Mouse (Mus musculus) hindbrain, embryonic 15.5 days (tissue): ENCODE data around the gene Pla2g12b. TPM values are rescaled to one million over a fixed set of nuclear protein-coding genes. Genes with fewer than 3 reads are reported as not detected.

Experiments
- ATAC-seq: fragments of 200-750 bp; cut with Nextera tagmentation; 2 replicates; pipeline ENCODE4 v1.8.0; 2017; ENCODE audit warnings: low read depth, moderate number of reproducible peaks, moderate TSS enrichment; ENCODE audit not compliant: low FRiP score
- H3K27ac ChIP-seq: fragments of 300-500 bp; sonication (generic); replicated peaks from 2 replicates; pipeline ENCODE4 v1.5.1; 2015; ENCODE audit warnings: mild to moderate bottlenecking, inconsistent platforms
- H3K27me3 ChIP-seq: fragments of 300-500 bp; sonication (generic); 2 replicates; pipeline ENCODE4 v1.6.1; 2015; ENCODE audit warnings: control low read depth, inconsistent platforms
- H3K36me3 ChIP-seq: fragments of 300-500 bp; sonication (generic); 2 replicates; pipeline ENCODE4 v1.6.1; 2015; ENCODE audit warnings: control low read depth, inconsistent platforms
- H3K4me1 ChIP-seq: fragments of 300-500 bp; sonication (generic); replicated peaks from 2 replicates; pipeline ENCODE4 v1.6.1; 2015; ENCODE audit warnings: control low read depth, inconsistent platforms
- H3K4me2 ChIP-seq: fragments of 300-500 bp; sonication (generic); 2 replicates; pipeline ENCODE4 v1.6.1; 2015; ENCODE audit warnings: moderate library complexity, mild to moderate bottlenecking, inconsistent platforms
- H3K4me3 ChIP-seq: fragments of 300-500 bp; sonication (generic); 2 replicates; pipeline ENCODE4 v1.5.1; 2015; ENCODE audit warnings: mild to moderate bottlenecking, inconsistent platforms
- H3K9ac ChIP-seq: fragments of 300-500 bp; sonication (generic); 2 replicates; pipeline ENCODE4 v1.6.1; 2015; ENCODE audit warnings: inconsistent platforms
- H3K9me3 ChIP-seq: fragments of 300-500 bp; sonication (generic); 2 replicates; pipeline ENCODE4 v1.6.1; 2016; ENCODE audit warnings: control low read depth, inconsistent platforms
- WGBS: fragments of 180-500 bp; shearing (Covaris S2); methylation state at CpG from one replicate; pipeline ENCODE4 v1.1.7; 2015; 5-methylcytosine and 5-hydroxymethylcytosine counted together
- polyA plus RNA-seq: library from polyadenylated mRNA; unstranded; fragments of >200 nt; fragmentation: Nextera tagmentation; extraction: Ambion mirVana; gene quantifications from 2 replicates; pipeline ENCODE4 v1.2.1, GENCODE M21; 2015

The Pla2g12b gene
- polyA plus RNA-seq, 1 experiment from 2014 or later, result not detected

DNA sequence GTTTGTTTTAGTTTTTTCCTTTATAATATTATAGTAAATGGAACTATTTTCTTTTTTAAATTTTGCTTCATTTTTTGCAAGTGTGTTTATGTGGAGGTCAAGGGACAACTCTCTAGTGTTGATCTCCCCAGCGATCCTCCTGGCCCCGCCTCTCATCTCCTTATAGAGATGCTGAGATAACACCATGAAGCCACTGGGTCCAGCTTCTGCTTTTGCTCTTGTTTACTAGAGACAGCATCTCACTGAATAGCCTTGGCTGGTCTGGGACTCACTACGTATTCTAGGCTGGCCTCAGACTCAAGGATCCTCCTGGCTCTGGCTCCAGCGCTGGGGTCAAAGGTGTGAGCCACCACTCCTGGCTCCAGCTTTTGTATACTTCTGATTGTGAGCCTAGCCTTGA is 16.1 kb downstream of the Pla2g12b start:
- Histone ChIP-seq H3K27me3 (no peaks in the 10 kb centered on the region), H3K36me3 (no peaks in the 10 kb centered on the region), H3K4me1 (no peaks in the 10 kb centered on the region), H3K4me3 (no peak overlapping the region), H3K27ac (no peak overlapping the region), H3K9me3 (no peaks in the 10 kb centered on the region), H3K9ac (no peak overlapping the region), H3K4me2 (no peak overlapping the region)
- 95% methylated on average over 4 of the region's 4 CpGs for WGBS
- no peak for ATAC-seq

- no peaks in the 10 kb centered on the region for H3K9me3 ChIP-seq
- H3K4me1 ChIP-seq, result no peaks in the 10 kb centered on the region
- 82% methylated on average over 3 of the region's 3 CpGs for WGBS
- no peak for ATAC-seq
- no peaks in the 10 kb centered on the region for H3K36me3 ChIP-seq
- H3K27me3 ChIP-seq, result no peaks in the 10 kb centered on the region
- H3K4me2 ChIP-seq, result no peak overlapping the region
- no peak overlapping the region for H3K27ac ChIP-seq
- no peak overlapping the region for H3K4me3 ChIP-seq
- H3K9ac ChIP-seq, result no peak overlapping the region
Measured at GRCm38 (mm10) chr10:59424453-59424852, 21.0 kb downstream of the Pla2g12b start.

- H3K27ac ChIP-seq, result no peak overlapping the region
- no peaks in the 10 kb centered on the region for H3K9me3 ChIP-seq
- 74% methylated on average over 7 of the region's 7 CpGs for WGBS
Measured at GRCm38 (mm10) chr10:59425369-59425768, 21.9 kb downstream of the Pla2g12b start.

DNA sequence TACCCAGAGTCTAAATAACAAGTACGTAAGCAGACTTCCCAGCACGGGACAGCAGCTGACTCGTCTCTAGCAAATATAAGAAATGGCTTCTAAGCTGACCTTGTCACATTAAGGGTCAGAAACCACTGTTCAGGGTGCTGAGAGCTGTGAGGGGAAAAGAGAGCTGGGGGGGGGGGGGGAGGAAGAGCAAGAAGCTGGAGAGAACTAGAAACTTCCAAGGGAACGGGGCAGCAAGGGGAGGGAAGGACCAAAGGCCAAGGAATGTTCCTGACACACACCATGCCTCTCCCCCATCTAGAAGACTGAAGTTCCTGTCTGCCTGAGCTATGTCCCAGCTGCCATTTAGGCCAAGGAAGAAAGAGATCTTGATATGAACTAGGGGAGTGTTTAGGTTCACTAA is 22.9 kb downstream of the Pla2g12b start:
- H3K4me2 ChIP-seq, result no peak overlapping the region
- H3K27ac ChIP-seq, result no peak overlapping the region
- WGBS, result 82% methylated on average over 4 of the region's 4 CpGs
- H3K4me3 ChIP-seq, result no peak overlapping the region
- no peaks in the 10 kb centered on the region for H3K4me1 ChIP-seq
- no peak for ATAC-seq
- no peaks in the 10 kb centered on the region for H3K9me3 ChIP-seq
- no peaks in the 10 kb centered on the region for H3K36me3 ChIP-seq
- H3K9ac ChIP-seq, result no peak overlapping the region
- H3K27me3 ChIP-seq, result no peaks in the 10 kb centered on the region

More at GRCm38 (mm10) chr10:59425369-59425768, 21.9 kb downstream of the Pla2g12b start:
- Histone ChIP-seq H3K4me1 (no peaks in the 10 kb centered on the region), H3K9ac (no peak overlapping the region), H3K4me3 (no peak overlapping the region), H3K27me3 (no peaks in the 10 kb centered on the region), H3K4me2 (no peak overlapping the region), H3K36me3 (no peaks in the 10 kb centered on the region)
- ATAC-seq, result no peak

GRCm38 (mm10) chr10:59429448-59430135 is 26.1 kb downstream of the Pla2g12b start:
- Histone ChIP-seq H3K4me3 (no peak overlapping the region), H3K4me1 (no peaks in the 10 kb centered on the region), H3K27me3 (no peaks in the 10 kb centered on the region), H3K4me2 (no peak overlapping the region), H3K27ac (no peak overlapping the region), H3K9me3 (no peaks in the 10 kb centered on the region), H3K9ac (no peak overlapping the region), H3K36me3 (no peaks in the 10 kb centered on the region)
- WGBS, result 74% methylated on average over 16 of the region's 16 CpGs
- ATAC-seq, result no peak

DNA sequence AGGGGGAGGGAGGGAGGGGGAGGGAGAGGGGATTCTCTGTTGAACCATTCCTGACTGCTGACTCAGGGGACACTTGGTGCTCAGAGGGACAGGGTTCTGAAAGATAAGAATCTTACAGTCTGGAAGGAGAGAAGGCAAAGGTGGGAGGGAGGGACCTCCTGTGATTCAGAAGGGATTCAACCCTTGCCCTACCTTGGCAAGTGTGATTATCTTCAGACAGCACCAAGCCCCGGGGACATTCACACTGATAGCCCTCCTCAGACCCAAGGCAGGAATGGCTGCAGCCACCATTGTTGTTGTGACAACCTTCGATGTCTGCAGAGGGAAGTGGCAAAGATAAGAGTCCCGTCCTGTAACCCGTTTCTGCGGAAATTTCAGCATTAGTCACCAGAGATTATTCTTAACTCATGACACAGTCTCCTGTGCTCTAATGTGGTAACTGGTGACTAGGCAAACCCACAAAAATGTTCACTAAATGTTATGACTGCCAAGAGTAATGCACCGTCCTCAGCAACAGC is 27.3 kb downstream of the Pla2g12b start:
- no peaks in the 10 kb centered on the region for H3K36me3 ChIP-seq
- WGBS, result 73% methylated on average over 6 of the region's 6 CpGs
- no peak overlapping the region for H3K9ac ChIP-seq
- H3K4me3 ChIP-seq, result no peak overlapping the region
- no peak for ATAC-seq
- no peaks in the 10 kb centered on the region for H3K27me3 ChIP-seq
- no peaks in the 10 kb centered on the region for H3K9me3 ChIP-seq
- H3K4me1 ChIP-seq, result no peaks in the 10 kb centered on the region
- no peak overlapping the region for H3K27ac ChIP-seq
- no peak overlapping the region for H3K4me2 ChIP-seq

DNA sequence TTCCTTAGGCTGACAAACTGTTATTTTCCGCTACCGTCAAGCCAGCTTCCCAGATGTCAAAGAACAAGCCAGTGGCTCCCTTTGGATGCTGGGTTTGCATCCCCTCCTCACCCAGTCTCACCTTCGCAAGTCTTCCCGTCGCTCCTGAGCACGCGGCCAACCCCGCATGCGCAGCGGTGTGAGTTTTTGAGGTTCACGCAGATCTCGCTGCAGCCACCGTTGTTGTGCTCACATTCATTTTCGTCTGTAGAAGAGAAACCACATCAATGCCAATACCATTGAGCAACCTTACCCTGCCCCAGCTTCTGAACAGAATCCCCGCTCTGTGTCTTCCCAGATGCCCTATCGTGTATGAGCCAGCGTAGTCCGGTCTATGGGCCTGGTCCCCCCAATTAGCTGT is 32.3 kb downstream of the Pla2g12b start:
- 95% methylated on average over 18 of the region's 18 CpGs for WGBS
- no peaks in the 10 kb centered on the region for H3K36me3 ChIP-seq
- no peaks in the 10 kb centered on the region for H3K27me3 ChIP-seq
- no peaks in the 10 kb centered on the region for H3K4me1 ChIP-seq
- no peaks in the 10 kb centered on the region for H3K9me3 ChIP-seq
- no peak overlapping the region for H3K4me3 ChIP-seq
- no peak for ATAC-seq
- no peak overlapping the region for H3K9ac ChIP-seq
- H3K27ac ChIP-seq, result no peak overlapping the region
- no peak overlapping the region for H3K4me2 ChIP-seq

DNA sequence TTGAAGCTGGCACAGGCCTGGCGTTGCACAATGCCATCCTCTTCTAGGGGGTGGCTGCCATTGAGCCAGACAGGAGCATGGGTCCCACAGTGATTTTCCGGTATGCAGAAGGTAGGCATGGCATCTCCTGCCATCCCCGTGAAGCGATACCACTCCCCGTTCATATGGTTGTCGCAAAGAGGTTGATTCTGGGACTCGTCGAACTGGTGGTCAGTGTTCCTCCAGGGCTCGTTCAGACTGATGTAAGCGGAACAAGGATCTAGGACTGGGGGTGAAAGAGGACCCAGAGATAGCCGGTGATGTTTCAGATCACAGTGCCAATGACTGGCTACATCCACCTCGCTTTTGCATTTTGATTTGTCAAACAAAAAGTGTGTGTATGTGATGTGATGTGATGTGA is 35.2 kb downstream of the Pla2g12b start:
- H3K4me3 ChIP-seq, result no peak overlapping the region
- no peak overlapping the region for H3K27ac ChIP-seq
- no peak overlapping the region for H3K4me2 ChIP-seq
- ATAC-seq, result no peak
- 97% methylated on average over 12 of the region's 12 CpGs for WGBS
- no peaks in the 10 kb centered on the region for H3K9me3 ChIP-seq
- H3K9ac ChIP-seq, result no peak overlapping the region
- H3K36me3 ChIP-seq, result no peaks in the 10 kb centered on the region
- H3K27me3 ChIP-seq, result no peaks in the 10 kb centered on the region
- no peaks in the 10 kb centered on the region; the same call in 1 of the 2 replicates for H3K4me1 ChIP-seq

- WGBS, result 61% methylated on average over 5 of the region's 5 CpGs
Measured at GRCm38 (mm10) chr10:59439508-59439931, 36.1 kb downstream of the Pla2g12b start.

GRCm38 (mm10) chr10:59440177-59440576 is 36.7 kb downstream of the Pla2g12b start:
- Histone ChIP-seq H3K4me1 (no peaks in the 10 kb centered on the region; the same call in 1 of the 2 replicates), H3K27me3 (no peaks in the 10 kb centered on the region), H3K36me3 (no peaks in the 10 kb centered on the region), H3K4me2 (no peak overlapping the region), H3K9me3 (no peaks in the 10 kb centered on the region), H3K27ac (no peak overlapping the region), H3K4me3 (no peak overlapping the region), H3K9ac (no peak overlapping the region)
- 53% methylated on average over 6 of the region's 6 CpGs for WGBS
- no peak for ATAC-seq

More at GRCm38 (mm10) chr10:59439508-59439931, 36.1 kb downstream of the Pla2g12b start:
- no peak overlapping the region for H3K4me3 ChIP-seq
- no peaks in the 10 kb centered on the region for H3K9me3 ChIP-seq
- H3K4me2 ChIP-seq, result no peak overlapping the region
- no peaks in the 10 kb centered on the region; the same call in 1 of the 2 replicates for H3K4me1 ChIP-seq
- H3K27me3 ChIP-seq, result no peaks in the 10 kb centered on the region
- no peak for ATAC-seq
- H3K27ac ChIP-seq, result no peak overlapping the region
- H3K36me3 ChIP-seq, result no peaks in the 10 kb centered on the region
- no peak overlapping the region for H3K9ac ChIP-seq

DNA sequence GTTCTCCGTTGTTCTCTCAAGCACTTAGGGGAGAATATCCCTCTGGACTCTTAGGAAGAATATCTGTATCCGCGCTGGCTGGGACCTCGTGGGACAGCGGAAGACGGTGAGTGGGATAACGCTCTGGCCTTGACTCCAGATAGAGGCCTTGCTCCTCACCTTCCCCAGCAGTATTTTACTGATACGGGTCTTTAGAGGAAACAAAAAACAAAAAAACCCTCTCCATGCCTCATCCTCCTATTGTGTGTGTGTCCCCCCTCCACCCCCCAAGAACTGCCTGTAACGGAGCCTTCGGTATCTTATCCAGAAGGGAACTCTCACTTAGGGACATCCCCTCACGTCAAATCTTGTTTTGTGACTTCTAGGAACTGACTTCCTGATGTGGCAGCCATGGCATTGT is 38.3 kb downstream of the Pla2g12b start, which contains the start of gene Oit3:
Gene Oit3, minus strand, starts transcription at position 44 of the 400 bp plus-strand sequence.
- Histone ChIP-seq H3K4me2 (no peak within 1 kb of the TSS), H3K9me3 (no peaks in the 10 kb centered on the region), H3K4me1 (no peaks in the 10 kb centered on the region; the same call in 1 of the 2 replicates), H3K4me3 (no peak within 1 kb of the TSS), H3K9ac (no peak within 1 kb of the TSS), H3K36me3 (no peaks in the 10 kb centered on the region), H3K27ac (no peak within 1 kb of the TSS), H3K27me3 (no peaks in the 10 kb centered on the region)
- WGBS, result 80% methylated on average over 11 of the region's 11 CpGs
- no peak for ATAC-seq

- H3K9ac ChIP-seq, result no peak overlapping the region
- H3K4me1 ChIP-seq, result no peaks in the 10 kb centered on the region; the same call in 1 of the 2 replicates
- ATAC-seq, result no peak
- H3K27me3 ChIP-seq, result no peaks in the 10 kb centered on the region
- no peak overlapping the region for H3K4me2 ChIP-seq
- H3K36me3 ChIP-seq, result no peaks in the 10 kb centered on the region
- no peaks in the 10 kb centered on the region for H3K9me3 ChIP-seq
- 24% methylated on average over 7 of the region's 7 CpGs for WGBS
- H3K4me3 ChIP-seq, result no peak overlapping the region
- H3K27ac ChIP-seq, result no peak overlapping the region
Measured at GRCm38 (mm10) chr10:59443212-59443611, 39.8 kb downstream of the Pla2g12b start.
